Mouse (Mus musculus): Measurements from ENCODE around the gene Gba. TPM values are rescaled to one million over a fixed set of nuclear protein-coding genes. Genes with fewer than 3 reads are reported as not detected.
A peak's percentile ranks its signal among the peaks of the same experiment; 100 is the strongest.

Gene Gba
- polyA plus RNA-seq, 1 experiment from 2014 or later: 26.3 TPM

- WGBS (ENCODE audit: insufficient replicate concordance): 77% methylated on average over 4 of the region's 4 CpGs
- Histone ChIP-seq H3K9ac (replicated peaks) (no peak overlapping the region), H3K4me1 (ENCODE audit: insufficient read depth) (peaks cover 31% of the 10 kb centered on the region), H3K4me2 (ENCODE audit: low read depth, low read length) (no peak overlapping the region), H3K27ac (ENCODE audit: low read depth) (no peak overlapping the region), H3K27me3 (ENCODE audit: insufficient read depth, low read length) (peaks cover 17% of the 10 kb centered on the region), H3K4me3 (ENCODE audit: low read depth, low read length) (no peak overlapping the region), H3K9me3 (ENCODE audit: low read length) (no peaks in the 10 kb centered on the region), H3K36me3 (replicated peaks; ENCODE audit: insufficient read depth, low read length) (peaks cover 2% of the 10 kb centered on the region)
- ATAC-seq: no peak
- DNase-seq: no peak
- TF ChIP-seq CTCF (IDR thresholded peaks at IDR 0.05; ENCODE audit: low read depth) (no peak), EP300 (IDR thresholded peaks at IDR 0.05; ENCODE audit: low read depth) (no peak)
These were observed 40.9 kb upstream of the Gba start for GRCm38 (mm10) chr3:89161786-89162185.

- Histone ChIP-seq H3K27ac (ENCODE audit: low read depth) (no peak overlapping the region), H3K4me2 (ENCODE audit: low read depth, low read length) (no peak overlapping the region), H3K4me1 (ENCODE audit: insufficient read depth) (peaks cover 31% of the 10 kb centered on the region), H3K9ac (replicated peaks) (no peak overlapping the region), H3K27me3 (ENCODE audit: insufficient read depth, low read length) (peaks cover 16% of the 10 kb centered on the region), H3K36me3 (replicated peaks; ENCODE audit: insufficient read depth, low read length) (peaks cover 15% of the 10 kb centered on the region), H3K9me3 (ENCODE audit: low read length) (no peaks in the 10 kb centered on the region), H3K4me3 (ENCODE audit: low read depth, low read length) (no peak overlapping the region)
- DNase-seq (no peak), ATAC-seq (no peak)
- no peak for TF ChIP-seq CTCF (IDR thresholded peaks at IDR 0.05; ENCODE audit: low read depth)
- no peak for TF ChIP-seq EP300 (IDR thresholded peaks at IDR 0.05; ENCODE audit: low read depth)
- 80% methylated on average over 1 of the region's 1 CpGs for WGBS (ENCODE audit: insufficient replicate concordance)
These were observed 39.6 kb upstream of the Gba start for GRCm38 (mm10) chr3:89163123-89163522.

GRCm38 (mm10) chr3:89163643-89164245 lies 39.0 kb upstream of the Gba start:
- Histone ChIP-seq H3K4me2 (ENCODE audit: low read depth, low read length) (peak overlapping the region; percentile 78), H3K4me1 (ENCODE audit: insufficient read depth) (peaks cover 31% of the 10 kb centered on the region), H3K27me3 (ENCODE audit: insufficient read depth, low read length) (peaks cover 10% of the 10 kb centered on the region), H3K9ac (replicated peaks) (peak overlapping the region; percentile 93), H3K27ac (ENCODE audit: low read depth) (peak overlapping the region; percentile 96; the same call in 1 of the 2 replicates), H3K4me3 (ENCODE audit: low read depth, low read length) (peak overlapping the region; percentile 94; the same call in 1 of the 2 replicates), H3K9me3 (ENCODE audit: low read length) (no peaks in the 10 kb centered on the region), H3K36me3 (replicated peaks; ENCODE audit: insufficient read depth, low read length) (peaks cover 22% of the 10 kb centered on the region)
- TF ChIP-seq EP300 (IDR thresholded peaks at IDR 0.05; ENCODE audit: low read depth): no peak
- no peak for TF ChIP-seq CTCF (IDR thresholded peaks at IDR 0.05; ENCODE audit: low read depth)
- DNase-seq (no peak), ATAC-seq (no peak)
- WGBS (ENCODE audit: insufficient replicate concordance): 47% methylated on average over 5 of the region's 5 CpGs

GRCm38 (mm10) chr3:89164506-89165267 lies 38.0 kb upstream of the Gba start, which contains the start of gene Clk2:
Gene Clk2, plus strand, starts transcription at chr3:89164795.
- WGBS (ENCODE audit: insufficient replicate concordance): under 1% methylated on average over 57 of the region's 79 CpGs
- DNase-seq: peak; percentile 97
- H3K27me3 ChIP-seq (ENCODE audit: insufficient read depth, low read length): peaks cover under 1% of the 10 kb centered on the region
- H3K4me3 ChIP-seq (ENCODE audit: low read depth, low read length): peak within 1 kb of the TSS; percentile 94
- H3K27ac ChIP-seq (ENCODE audit: low read depth): peak within 1 kb of the TSS; percentile 96
- peak within 1 kb of the TSS; percentile 93 for H3K9ac ChIP-seq (replicated peaks)
- peak within 1 kb of the TSS; percentile 78 for H3K4me2 ChIP-seq (ENCODE audit: low read depth, low read length)
- H3K9me3 ChIP-seq (ENCODE audit: low read length): no peaks in the 10 kb centered on the region
- peaks cover 23% of the 10 kb centered on the region for H3K4me1 ChIP-seq (ENCODE audit: insufficient read depth)
- peaks cover 31% of the 10 kb centered on the region for H3K36me3 ChIP-seq (replicated peaks; ENCODE audit: insufficient read depth, low read length)
- TF ChIP-seq CTCF (IDR thresholded peaks at IDR 0.05; ENCODE audit: low read depth): no peak
- TF ChIP-seq EP300 (IDR thresholded peaks at IDR 0.05; ENCODE audit: low read depth): no peak
- peak; percentile 98 for ATAC-seq

GRCm38 (mm10) chr3:89165268-89165870 lies 37.4 kb upstream of the Gba start:
- peak overlapping the region; percentile 78 for H3K4me2 ChIP-seq (ENCODE audit: low read depth, low read length)
- H3K4me1 ChIP-seq (ENCODE audit: insufficient read depth): peaks cover 16% of the 10 kb centered on the region
- 16% methylated on average over 12 of the region's 12 CpGs for WGBS (ENCODE audit: insufficient replicate concordance)
- TF ChIP-seq EP300 (IDR thresholded peaks at IDR 0.05; ENCODE audit: low read depth) (no peak), CTCF (IDR thresholded peaks at IDR 0.05; ENCODE audit: low read depth) (no peak)
- H3K36me3 ChIP-seq (replicated peaks; ENCODE audit: insufficient read depth, low read length): peaks cover 37% of the 10 kb centered on the region
- no peaks in the 10 kb centered on the region for H3K27me3 ChIP-seq (ENCODE audit: insufficient read depth, low read length)
- DNase-seq (no peak), ATAC-seq (no peak)
- H3K9ac ChIP-seq (replicated peaks): peak overlapping the region; percentile 93
- H3K27ac ChIP-seq (ENCODE audit: low read depth): peak overlapping the region; percentile 96
- peak overlapping the region; percentile 94 for H3K4me3 ChIP-seq (ENCODE audit: low read depth, low read length)
- no peaks in the 10 kb centered on the region for H3K9me3 ChIP-seq (ENCODE audit: low read length)

- TF ChIP-seq CTCF (IDR thresholded peaks at IDR 0.05; ENCODE audit: low read depth) (no peak), EP300 (IDR thresholded peaks at IDR 0.05; ENCODE audit: low read depth) (no peak)
- 91% methylated on average over 19 of the region's 19 CpGs for WGBS (ENCODE audit: insufficient replicate concordance)
- no peak overlapping the region for H3K4me2 ChIP-seq (ENCODE audit: low read depth, low read length)
- DNase-seq: no peak
- H3K9ac ChIP-seq (replicated peaks): no peak overlapping the region; the same call in 1 of the 2 replicates
- H3K9me3 ChIP-seq (ENCODE audit: low read length): no peaks in the 10 kb centered on the region
- H3K27me3 ChIP-seq (ENCODE audit: insufficient read depth, low read length): no peaks in the 10 kb centered on the region
- ATAC-seq: no peak
- H3K27ac ChIP-seq (ENCODE audit: low read depth): no peak overlapping the region
- H3K4me3 ChIP-seq (ENCODE audit: low read depth, low read length): no peak overlapping the region
- peaks cover 47% of the 10 kb centered on the region for H3K36me3 ChIP-seq (replicated peaks; ENCODE audit: insufficient read depth, low read length)
- H3K4me1 ChIP-seq (ENCODE audit: insufficient read depth): peaks cover 16% of the 10 kb centered on the region
These were observed 35.8 kb upstream of the Gba start for GRCm38 (mm10) chr3:89166945-89167344.

Data from liver, postnatal 0 days (tissue).